Mouse (Mus musculus): ENCODE data around the gene Nolc1.

- TF ChIP-seq CTCF (IDR thresholded peaks at IDR 0.05; ENCODE audit: control insufficient read depth, insufficient read depth, insufficient read length) = no peak
- TF ChIP-seq CEBPB (IDR thresholded peaks at IDR 0.05; ENCODE audit: low read depth) = no peak
- no peak for TF ChIP-seq FOSL1 (IDR thresholded peaks at IDR 0.05; ENCODE audit: insufficient read depth, low read length, poor library complexity, severe bottlenecking)
- peak; percentile 95 for TF ChIP-seq MAX (IDR thresholded peaks at IDR 0.05)
- TF ChIP-seq MYOG (IDR thresholded peaks at IDR 0.05; ENCODE audit: control insufficient read depth, extremely low read depth, insufficient read length) = no peak
- peak; percentile 73 for TF ChIP-seq USF1 (IDR thresholded peaks at IDR 0.05; ENCODE audit: low read depth)
Measured at GRCm38 (mm10) chr19:46056947-46057607, 18.6 kb upstream of the Nolc1 start.
